9 mouse cellular contexts compared by ENCODE assay signal in the genomic region with DNA sequence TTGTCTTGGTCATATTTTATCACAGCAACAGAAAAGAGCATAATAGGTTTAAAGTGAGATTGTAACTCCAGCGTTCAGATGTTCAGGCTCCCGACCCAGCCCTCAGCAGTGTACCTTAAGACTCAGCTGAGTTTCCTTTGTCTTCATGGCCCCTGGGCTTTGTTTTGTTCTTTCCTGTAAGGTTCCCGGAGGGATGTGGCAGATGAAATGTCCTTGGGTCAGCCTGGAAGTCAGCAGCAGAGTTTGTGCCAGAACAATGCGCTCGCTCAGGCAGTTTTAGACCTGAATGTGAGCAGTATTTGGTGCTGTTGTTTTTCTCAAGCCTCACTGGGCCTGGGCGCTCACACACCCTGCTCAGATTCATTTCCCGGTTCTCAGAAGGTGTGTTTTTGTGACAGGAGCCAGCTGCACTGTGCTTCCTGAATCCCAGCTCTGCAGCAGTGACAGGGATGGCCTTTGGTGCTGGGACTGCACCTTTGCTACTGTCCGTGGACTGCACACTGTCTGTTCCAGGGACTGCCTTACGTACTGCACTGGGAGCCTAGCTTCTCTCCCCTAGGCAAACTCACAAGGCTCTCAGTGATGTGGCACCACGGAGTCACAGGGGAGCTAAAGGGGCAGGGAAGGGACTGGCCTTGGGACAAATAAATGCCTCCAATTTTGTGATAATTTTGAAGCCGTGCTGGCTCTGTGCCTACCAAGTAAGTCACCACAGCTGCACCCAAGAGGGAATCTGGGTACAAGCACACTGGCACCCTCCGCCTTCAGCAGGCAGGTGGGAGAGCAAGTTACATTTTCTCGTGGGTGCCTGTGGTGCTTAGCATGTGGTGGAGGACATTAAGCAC. TPM values are rescaled to one million over a fixed set of nuclear protein-coding genes. Genes with fewer than 3 reads are reported as not detected.
DNase-seq lines count a peak whose midpoint lies in the region; ATAC-seq and TF ChIP-seq lines count a peak whose summit lies in the region.
"Had no signal": no experiment of that assay in that cellular context is flagged by ENCODE, and none has a peak within 500 bp of the region (broad histone marks: within the 10 kb centered on the region; RNA-seq: fewer than 3 reads in every experiment).

No protein-coding gene starts in this region.

- no peaks in the 10 kb centered on the region for H3K27me3 ChIP-seq in lung, embryonic 16.5 days (ENCODE audit: control insufficient read depth, insufficient read depth, low read depth, low read length)
- H3K27me3 ChIP-seq in heart, postnatal 0 days (ENCODE audit: control insufficient read depth, insufficient read depth, low read length), result no peaks in the 10 kb centered on the region
- H3K27me3 ChIP-seq in limb, embryonic 13.5 days, result no peaks in the 10 kb centered on the region

- H3K27ac ChIP-seq in lung, embryonic 16.5 days (ENCODE audit: low read length), result peak overlapping the region; percentile 70
- H3K27ac ChIP-seq in heart, postnatal 0 days (ENCODE audit: low read depth), result peak overlapping the region; percentile 70
- no peak overlapping the region for H3K27ac ChIP-seq in limb, embryonic 13.5 days
- H3K27ac ChIP-seq in left cerebral cortex, adult 2 months, result no peak overlapping the region

- H3K4me2 ChIP-seq in lung, embryonic 16.5 days (ENCODE audit: low read depth, low read length), result no peak overlapping the region
- H3K4me2 ChIP-seq in heart, postnatal 0 days (ENCODE audit: low read depth, low read length), result no peak overlapping the region
- no peak overlapping the region for H3K4me2 ChIP-seq in limb, embryonic 13.5 days (replicated peaks)

- no peaks in the 10 kb centered on the region for H3K36me3 ChIP-seq in lung, embryonic 16.5 days (ENCODE audit: control insufficient read depth, insufficient read depth, low read length)
- no peaks in the 10 kb centered on the region for H3K36me3 ChIP-seq in heart, postnatal 0 days (replicated peaks; ENCODE audit: control insufficient read depth, insufficient read depth, low read length)
- H3K36me3 ChIP-seq in limb, embryonic 13.5 days, result peaks cover 5% of the 10 kb centered on the region; the same call in 1 of the 2 replicates

- TF ChIP-seq EP300 in heart, postnatal 0 days (IDR thresholded peaks at IDR 0.05; ENCODE audit: low read depth), result no peak

- H3K9ac ChIP-seq in lung, embryonic 16.5 days (ENCODE audit: low read length), result peak overlapping the region; percentile 22; the same call in 1 of the 2 replicates
- no peak overlapping the region for H3K9ac ChIP-seq in heart, postnatal 0 days (replicated peaks; ENCODE audit: low read depth, low read length)
- peak overlapping the region; percentile 19; the same call in 1 of the 2 replicates for H3K9ac ChIP-seq in limb, embryonic 13.5 days

- no peak for DNase-seq in lung, postnatal 4 days
- peak; percentile 70 for DNase-seq in adrenal gland, postnatal 25 days
- no peak for DNase-seq in heart, postnatal 0 days (ENCODE audit: low spot score)
- DNase-seq in left cerebral cortex, adult 2 months (ENCODE audit: extremely low spot score in 1 of 2, low spot score in 2 of 2), result no peak
- no peak for DNase-seq in left cerebral cortex, postnatal 25 days (ENCODE audit: low spot score in 2 of 2)

- ATAC-seq in lung, embryonic 16.5 days (ENCODE audit: low read depth), result peak; percentile 45
- peak; percentile 52; the same call in 1 of the 2 replicates for ATAC-seq in heart, postnatal 0 days (ENCODE audit: insufficient read depth, low read depth)
- ATAC-seq in limb, embryonic 13.5 days (ENCODE audit: low FRiP score, low read depth), result no peak

- no peak overlapping the region for H3K4me3 ChIP-seq in lung, embryonic 16.5 days (ENCODE audit: low read length)
- H3K4me3 ChIP-seq in heart, postnatal 0 days (ENCODE audit: low read depth, low read length), result no peak overlapping the region
- no peak overlapping the region for H3K4me3 ChIP-seq in limb, embryonic 13.5 days
- no peak overlapping the region for H3K4me3 ChIP-seq in left cerebral cortex, adult 2 months
- H3K4me3 ChIP-seq: erythroblast, embryonic 14.5 days; megakaryocyte, embryonic 14.5 days had no signal

- H3K9me3 ChIP-seq in lung, embryonic 16.5 days (ENCODE audit: control insufficient read depth, low read length), result no peaks in the 10 kb centered on the region
- H3K9me3 ChIP-seq in heart, postnatal 0 days (replicated peaks; ENCODE audit: control insufficient read depth, low read length), result no peaks in the 10 kb centered on the region
- H3K9me3 ChIP-seq in limb, embryonic 13.5 days, result no peaks in the 10 kb centered on the region
- H3K9me3 ChIP-seq: megakaryocyte, embryonic 14.5 days had no signal

- H3K4me1 ChIP-seq in lung, embryonic 16.5 days (replicated peaks; ENCODE audit: control insufficient read depth, insufficient read depth, low read length), result peaks cover 25% of the 10 kb centered on the region
- peaks cover 12% of the 10 kb centered on the region for H3K4me1 ChIP-seq in heart, postnatal 0 days (ENCODE audit: control insufficient read depth, insufficient read depth)
- H3K4me1 ChIP-seq in limb, embryonic 13.5 days, result peaks cover 31% of the 10 kb centered on the region; the same call in 1 of the 2 replicates

- WGBS in lung, embryonic 16.5 days, result 55% methylated on average over 13 of the region's 13 CpGs
- WGBS in heart, postnatal 0 days, result 51% methylated on average over 13 of the region's 13 CpGs
- 72% methylated on average over 13 of the region's 13 CpGs for WGBS in limb, embryonic 13.5 days

- intact Hi-C loops in left cerebral cortex, adult 2 months (cut with DNase I), result no loop called here
- intact Hi-C loops in left cerebral cortex, postnatal 25 days (cut with DNase I), result no loop called here

- TF ChIP-seq CTCF in heart, postnatal 0 days (IDR thresholded peaks at IDR 0.05; ENCODE audit: low read depth), result no peak
- no peak for TF ChIP-seq CTCF in left cerebral cortex, adult 2 months (IDR thresholded peaks at IDR 0.05)

RNA-seq across cellular contexts. Expression of gene Dock1, which starts 9.1 kb away (rescaled TPM):
- polyA plus RNA-seq in lung, embryonic 16.5 days (2015; fragmentation: Nextera tagmentation; extraction: Ambion mirVana), result 40.0 and 44.5 TPM in 2 replicates
- 182 and 201 TPM in 2 replicates for total RNA-seq in adrenal gland, postnatal 25 days (2021)
- total RNA-seq in heart, postnatal 0 days (2014; rRNA removed; ENCODE audit: low replicate concordance), result 15.2 and 38.5 TPM in 2 replicates
- 9.7 TPM in 2 replicates for polyA plus RNA-seq in heart, postnatal 0 days (2015; fragmentation: Nextera tagmentation; extraction: Ambion mirVana)
- polyA plus RNA-seq in limb, embryonic 13.5 days (2015; fragmentation: Nextera tagmentation; extraction: Ambion mirVana), result 39.5 and 45.1 TPM in 2 replicates
- total RNA-seq in left cerebral cortex, adult 2 months (2021), result 10 to 100 TPM; 21.7 to 22.4 TPM
- total RNA-seq in left cerebral cortex, postnatal 25 days (2021), result 10 to 100 TPM; 20.3 to 23.0 TPM
- polyA plus RNA-seq: erythroblast, embryonic 14.5 days had no signal

Comparison
In these comparisons a context has a peak if more than half of its experiments do, and no peak if none do; other contexts are left out.
1. H3K27ac ChIP-seq: peak in lung, embryonic 16.5 days (single experiment) and heart, postnatal 0 days (single experiment); none in limb, embryonic 13.5 days (single experiment) and left cerebral cortex, adult 2 months (single experiment).